Mouse (Mus musculus) heart, postnatal 0 days (tissue): ENCODE results near the gene Spry1.

ENCODE experiments used
- CTCF ChIP-seq: IDR thresholded peaks from 2 replicates; pipeline ENCODE4 v1.5.1; 2016; ENCODE audit warnings: antibody characterized with exemption, control low read depth, low read depth
- EP300 ChIP-seq: IDR thresholded peaks from 2 replicates; pipeline ENCODE4 v1.6.1; 2016; ENCODE audit warnings: antibody characterized with exemption, low read depth

- no peak for TF ChIP-seq CTCF
- no peak for TF ChIP-seq EP300
Observed at GRCm38 (mm10) chr3:37632751-37633150, 7.0 kb upstream of the Spry1 start.
